Mouse (Mus musculus): Measurements from ENCODE around the gene Agpat1.

GRCm38 (mm10) chr17:34560438-34560837 lies 43.6 kb upstream of the Agpat1 start:
- TF ChIP-seq CTCF (conservative IDR thresholded peaks at IDR 0.05; ENCODE audit: low read length): peak; percentile 7; the same call in 1 of the 2 replicates
- no peak for TF ChIP-seq POU5F1 (IDR thresholded peaks at IDR 0.05; ENCODE audit: borderline replicate concordance, low read length)

Measured in E14TG2a.4 (cell line).